Mouse (Mus musculus): ENCODE data around the gene AY358078.

DNA sequence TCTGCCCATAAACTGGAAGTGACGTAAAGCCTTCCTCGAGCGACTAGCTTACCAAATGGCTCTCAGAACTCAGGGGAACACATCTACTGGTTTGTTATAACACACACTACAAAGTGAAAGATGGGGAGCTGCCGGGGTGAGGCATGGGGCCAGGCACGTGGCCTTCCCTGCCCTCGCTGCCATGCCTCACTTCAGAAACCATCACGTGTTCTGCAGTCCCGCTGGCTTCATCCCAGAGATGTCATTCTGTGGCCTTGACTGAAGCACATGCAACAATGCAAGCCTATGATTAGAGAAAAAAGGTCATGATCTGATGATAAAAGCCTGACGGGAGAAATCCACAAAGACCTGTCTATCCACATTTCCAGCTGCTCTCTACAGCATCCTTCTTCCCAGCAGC, 71.9 kb downstream of the AY358078 start:
- TF ChIP-seq POLR2A (IDR thresholded peaks at IDR 0.05; ENCODE audit: insufficient read depth, low read depth, low read length): no peak
- no peak for TF ChIP-seq EP300 (IDR thresholded peaks at IDR 0.05; ENCODE audit: insufficient read depth, low read depth, low read length)
- TF ChIP-seq CTCF (IDR thresholded peaks at IDR 0.05): no peak
